Mouse (Mus musculus): Measurements from ENCODE around the gene Oaf. TPM values are rescaled to one million over a fixed set of nuclear protein-coding genes. Genes with fewer than 3 reads are reported as not detected.

Gene Oaf
- polyA plus RNA-seq, 1 experiment from 2014 or later = 11.3 TPM

Other genes with a start within 250 kb of the Oaf start
- gene Arhgef12, start 132.7 kb downstream of the Oaf start, polyA plus RNA-seq (2015; fragmentation: Nextera tagmentation; extraction: Ambion mirVana) = 19.8 and 23.6 TPM in 2 replicates
- gene Tmem136, start 123.3 kb downstream of the Oaf start, polyA plus RNA-seq (2015; fragmentation: Nextera tagmentation; extraction: Ambion mirVana) = 11.0 and 11.5 TPM in 2 replicates
- 0.12 TPM in 1 of 2 replicates, not detected in the other for gene Pou2f3, start 29.5 kb downstream of the Oaf start, polyA plus RNA-seq (2015; fragmentation: Nextera tagmentation; extraction: Ambion mirVana)
- not detected in 2 replicates for gene Trim29, start 70.9 kb upstream of the Oaf start, polyA plus RNA-seq (2015; fragmentation: Nextera tagmentation; extraction: Ambion mirVana)

All from hindbrain, embryonic 13.5 days (tissue).